Mouse (Mus musculus): ENCODE measurements at regions not wholly inside any gene's neighbourhood (a gene's known extent, or its start where the extent isn't known, plus 50 kb on each side); places are given as distances from the start of the nearest gene placed in this dataset.

GRCm38 (mm10) chr4:54282934-54283333 is 457.1 kb downstream of the Tmem38b start:
- DNase-seq (ENCODE audit: low spot score), result no peak

GRCm38 (mm10) chr4:54313804-54314203 is 488.0 kb downstream of the Tmem38b start:
- no peak for DNase-seq (ENCODE audit: low spot score)

- no peak for DNase-seq (ENCODE audit: low spot score)
Measured at GRCm38 (mm10) chr4:54324851-54325250, 499.0 kb downstream of the Tmem38b start.

- no peak for DNase-seq (ENCODE audit: low spot score)
Measured at GRCm38 (mm10) chr4:54328273-54328672, 502.4 kb downstream of the Tmem38b start.

GRCm38 (mm10) chr4:54328711-54329427 is 503.0 kb downstream of the Tmem38b start:
- DNase-seq (ENCODE audit: low spot score), result no peak

- no peak for DNase-seq (ENCODE audit: low spot score)
Measured at GRCm38 (mm10) chr4:54330686-54331085, 504.8 kb downstream of the Tmem38b start.

GRCm38 (mm10) chr4:54331588-54332211 is 505.9 kb downstream of the Tmem38b start:
- no peak for DNase-seq (ENCODE audit: low spot score)

GRCm38 (mm10) chr4:54332261-54332660 is 506.4 kb downstream of the Tmem38b start:
- DNase-seq (ENCODE audit: low spot score), result no peak

- DNase-seq (ENCODE audit: low spot score), result no peak
Measured at GRCm38 (mm10) chr4:54338556-54338955, 512.7 kb downstream of the Tmem38b start.

GRCm38 (mm10) chr4:54340106-54340505 is 514.3 kb downstream of the Tmem38b start:
- no peak for DNase-seq (ENCODE audit: low spot score)

GRCm38 (mm10) chr4:54353657-54354390 is 528.0 kb downstream of the Tmem38b start:
- no peak for DNase-seq (ENCODE audit: low spot score)

- DNase-seq (ENCODE audit: low spot score), result no peak
Measured at GRCm38 (mm10) chr4:54354391-54354726, 528.5 kb downstream of the Tmem38b start.

- DNase-seq (ENCODE audit: low spot score), result no peak
Measured at GRCm38 (mm10) chr4:54355381-54356040, 529.7 kb downstream of the Tmem38b start.

- no peak for DNase-seq (ENCODE audit: low spot score)
Measured at GRCm38 (mm10) chr4:54356041-54356427, 530.2 kb downstream of the Tmem38b start.

- no peak for DNase-seq (ENCODE audit: low spot score)
Measured at GRCm38 (mm10) chr4:54370909-54371308, 545.1 kb downstream of the Tmem38b start.

GRCm38 (mm10) chr4:54371418-54371957 is 545.6 kb downstream of the Tmem38b start:
- no peak for DNase-seq (ENCODE audit: low spot score)

- no peak for DNase-seq (ENCODE audit: low spot score)
Measured at GRCm38 (mm10) chr4:54373606-54374005, 547.8 kb downstream of the Tmem38b start.

- DNase-seq (ENCODE audit: low spot score), result no peak
Measured at GRCm38 (mm10) chr4:54374457-54374856, 548.6 kb downstream of the Tmem38b start.

- no peak for DNase-seq (ENCODE audit: low spot score)
Measured at GRCm38 (mm10) chr4:54387460-54387859, 557.4 kb upstream of the Zfp462 start.

- DNase-seq (ENCODE audit: low spot score), result no peak
Measured at GRCm38 (mm10) chr4:54391536-54392208, 553.2 kb upstream of the Zfp462 start.

GRCm38 (mm10) chr4:54406151-54406550 is 538.7 kb upstream of the Zfp462 start:
- DNase-seq (ENCODE audit: low spot score), result no peak

GRCm38 (mm10) chr4:54407930-54408329 is 536.9 kb upstream of the Zfp462 start:
- DNase-seq (ENCODE audit: low spot score), result peak; percentile 3
